Mouse (Mus musculus): ENCODE measurements around the gene Fabp1. TPM values are rescaled to one million over a fixed set of nuclear protein-coding genes. Genes with fewer than 3 reads are reported as not detected.

Gene Fabp1
- total and polyA plus RNA-seq, 3 experiments, result not detected

- no peak for TF ChIP-seq TCF12 (IDR thresholded peaks at IDR 0.05; ENCODE audit: low read depth, low read length)
- TF ChIP-seq CHD2 (IDR thresholded peaks at IDR 0.05; ENCODE audit: low read length), result no peak
- TF ChIP-seq MYC (IDR thresholded peaks at IDR 0.05; ENCODE audit: low read depth, low read length), result no peak
- TF ChIP-seq JUND (IDR thresholded peaks at IDR 0.05; ENCODE audit: low read depth, low read length), result no peak
- no peak for TF ChIP-seq TAL1 (IDR thresholded peaks at IDR 0.05; ENCODE audit: low read length)
- no peak for TF ChIP-seq GABPA (IDR thresholded peaks at IDR 0.05; ENCODE audit: low read depth, low read length)
- TF ChIP-seq MEF2A (IDR thresholded peaks at IDR 0.05; ENCODE audit: extremely low read depth, insufficient replicate concordance, low read depth, low read length, poor library complexity, severe bottlenecking), result no peak
- TF ChIP-seq GATA1 (IDR thresholded peaks at IDR 0.05; ENCODE audit: low read depth, low read length), result no peak
- TF ChIP-seq ZNF384 (IDR thresholded peaks at IDR 0.05; ENCODE audit: low read depth, low read length), result no peak
- TF ChIP-seq MXI1 (IDR thresholded peaks at IDR 0.05; ENCODE audit: low read depth, low read length), result no peak
- no peak for TF ChIP-seq BHLHE40 (IDR thresholded peaks at IDR 0.05; ENCODE audit: borderline replicate concordance, low read depth, low read length)
- no peak for TF ChIP-seq ZMIZ1 (IDR thresholded peaks at IDR 0.05; ENCODE audit: low read depth, low read length)
- no peak overlapping the region for H3K4me3 ChIP-seq (ENCODE audit: control insufficient read depth in 1 of 2, insufficient read depth in 1 of 2, low read depth in 2 of 2, low read length in 2 of 2)
- H3K9ac ChIP-seq (ENCODE audit: control insufficient read depth, low read depth, low read length, poor library complexity, severe bottlenecking), result no peak overlapping the region
- no peaks in the 10 kb centered on the region for H3K36me3 ChIP-seq (ENCODE audit: control insufficient read depth in 1 of 2, insufficient read depth in 2 of 2, low read length in 2 of 2)
- no peaks in the 10 kb centered on the region for H3K4me1 ChIP-seq (ENCODE audit: control insufficient read depth in 1 of 2, insufficient read depth in 2 of 2, low read length in 2 of 2)
- no peak for DNase-seq (ENCODE audit: low read depth, low spot score)
- peaks cover 0 to 9% of the 10 kb centered on the region in 2 experiments; a peak in 2 of 4 replicates for H3K27me3 ChIP-seq (ENCODE audit: control insufficient read depth in 1 of 2, insufficient read depth in 2 of 2, low read length in 2 of 2)
- no peaks in the 10 kb centered on the region for H3K9me3 ChIP-seq (replicated peaks; ENCODE audit: insufficient read depth, low read length)
- H3K79me2 ChIP-seq (ENCODE audit: control insufficient read depth, insufficient read depth, low read length, poor library complexity), result no peaks in the 10 kb centered on the region
- no peak overlapping the region for H3K27ac ChIP-seq (ENCODE audit: control insufficient read depth, low read depth, low read length)
These were observed 4.5 kb downstream of the Fabp1 start for GRCm38 (mm10) chr6:71204166-71204565.

GRCm38 (mm10) chr6:71208691-71209090, 9.1 kb downstream of the Fabp1 start:
- no peak for TF ChIP-seq EP300 (IDR thresholded peaks at IDR 0.05; ENCODE audit: low read depth in 1 of 2, low read length in 2 of 2)
- no peak for TF ChIP-seq MYC (IDR thresholded peaks at IDR 0.05; ENCODE audit: low read depth, low read length)
- H3K4me1 ChIP-seq (ENCODE audit: control insufficient read depth in 1 of 2, insufficient read depth in 2 of 2, low read length in 2 of 2), result no peaks in the 10 kb centered on the region
- H3K27me3 ChIP-seq (ENCODE audit: control insufficient read depth in 1 of 2, insufficient read depth in 2 of 2, low read length in 2 of 2), result peaks cover 0 to 9% of the 10 kb centered on the region in 2 experiments; a peak in 2 of 4 replicates
- no peak for DNase-seq (ENCODE audit: low read depth, low spot score)
- no peaks in the 10 kb centered on the region for H3K36me3 ChIP-seq (ENCODE audit: control insufficient read depth in 1 of 2, insufficient read depth in 2 of 2, low read length in 2 of 2)
- H3K79me2 ChIP-seq (ENCODE audit: control insufficient read depth, insufficient read depth, low read length, poor library complexity), result no peaks in the 10 kb centered on the region
- no peak overlapping the region for H3K9ac ChIP-seq (ENCODE audit: control insufficient read depth, low read depth, low read length, poor library complexity, severe bottlenecking)
- H3K27ac ChIP-seq (ENCODE audit: control insufficient read depth, low read depth, low read length), result no peak overlapping the region
- H3K4me3 ChIP-seq (ENCODE audit: control insufficient read depth in 1 of 2, insufficient read depth in 1 of 2, low read depth in 2 of 2, low read length in 2 of 2), result no peak overlapping the region
- no peaks in the 10 kb centered on the region for H3K9me3 ChIP-seq (replicated peaks; ENCODE audit: insufficient read depth, low read length)

- Histone ChIP-seq H3K36me3 (ENCODE audit: control insufficient read depth in 1 of 2, insufficient read depth in 2 of 2, low read length in 2 of 2) (no peaks in the 10 kb centered on the region), H3K4me3 (ENCODE audit: control insufficient read depth in 1 of 2, insufficient read depth in 1 of 2, low read depth in 2 of 2, low read length in 2 of 2) (no peak overlapping the region), H3K4me1 (ENCODE audit: control insufficient read depth in 1 of 2, insufficient read depth in 2 of 2, low read length in 2 of 2) (no peaks in the 10 kb centered on the region), H3K9ac (ENCODE audit: control insufficient read depth, low read depth, low read length, poor library complexity, severe bottlenecking) (no peak overlapping the region), H3K27ac (ENCODE audit: control insufficient read depth, low read depth, low read length) (no peak overlapping the region), H3K27me3 (ENCODE audit: control insufficient read depth in 1 of 2, insufficient read depth in 2 of 2, low read length in 2 of 2) (peaks cover 0 to 4% of the 10 kb centered on the region in 2 experiments; a peak in 1 of 4 replicates), H3K9me3 (replicated peaks; ENCODE audit: insufficient read depth, low read length) (no peaks in the 10 kb centered on the region), H3K79me2 (ENCODE audit: control insufficient read depth, insufficient read depth, low read length, poor library complexity) (no peaks in the 10 kb centered on the region)
- no peak for TF ChIP-seq MYB (IDR thresholded peaks at IDR 0.05; ENCODE audit: low read depth, low read length)
- TF ChIP-seq POLR2AphosphoS2 (IDR thresholded peaks at IDR 0.05; ENCODE audit: low read length), result no peak
- TF ChIP-seq ZMIZ1 (IDR thresholded peaks at IDR 0.05; ENCODE audit: low read depth, low read length), result no peak
- peak; percentile 10 for DNase-seq (ENCODE audit: low read depth, low spot score)
These were observed 12.3 kb downstream of the Fabp1 start for GRCm38 (mm10) chr6:71211917-71212316.

All from MEL (cell line).